Mouse (Mus musculus): ENCODE measurements around the gene Ephb2. TPM values are rescaled to one million over a fixed set of nuclear protein-coding genes. Genes with fewer than 3 reads are reported as not detected.
A peak's percentile ranks its signal among the peaks of the same experiment; 100 is the strongest.

The Ephb2 gene
- polyA plus RNA-seq, 1 experiment from 2014 or later = 5.8 TPM

DNA sequence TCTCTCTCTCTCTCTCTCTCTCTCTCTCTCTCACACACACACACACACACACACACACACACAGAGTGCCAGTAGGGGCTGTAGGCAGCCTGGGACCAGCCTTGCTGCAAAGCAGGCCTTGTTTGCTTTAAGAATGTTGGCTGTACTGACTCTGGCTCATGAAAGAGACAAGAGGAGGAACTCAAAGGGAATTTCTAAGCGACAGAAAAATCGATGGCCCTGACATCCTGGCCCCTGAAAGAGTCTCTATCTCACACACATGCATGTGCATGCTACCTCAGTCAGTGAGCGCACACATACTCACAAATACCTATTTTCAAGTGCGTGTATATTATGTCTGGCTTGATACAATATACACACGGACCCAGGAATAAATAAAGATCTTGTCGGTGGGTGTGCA is 79.3 kb downstream of the Ephb2 start:
- H3K9me3 ChIP-seq = no peaks in the 10 kb centered on the region
- no peaks in the 10 kb centered on the region for H3K36me3 ChIP-seq
- H3K4me2 ChIP-seq = no peak overlapping the region
- no peaks in the 10 kb centered on the region; the same call in 1 of the 2 replicates for H3K27me3 ChIP-seq
- H3K9ac ChIP-seq = no peak overlapping the region
- 42% methylated on average over 6 of the region's 6 CpGs for WGBS
- H3K4me1 ChIP-seq = peaks cover 25% of the 10 kb centered on the region
- no peak for ATAC-seq (ENCODE audit: borderline replicate concordance, extremely low read depth, low FRiP score, low TSS enrichment)
- no peak overlapping the region for H3K27ac ChIP-seq
- no peak overlapping the region for H3K4me3 ChIP-seq

DNA sequence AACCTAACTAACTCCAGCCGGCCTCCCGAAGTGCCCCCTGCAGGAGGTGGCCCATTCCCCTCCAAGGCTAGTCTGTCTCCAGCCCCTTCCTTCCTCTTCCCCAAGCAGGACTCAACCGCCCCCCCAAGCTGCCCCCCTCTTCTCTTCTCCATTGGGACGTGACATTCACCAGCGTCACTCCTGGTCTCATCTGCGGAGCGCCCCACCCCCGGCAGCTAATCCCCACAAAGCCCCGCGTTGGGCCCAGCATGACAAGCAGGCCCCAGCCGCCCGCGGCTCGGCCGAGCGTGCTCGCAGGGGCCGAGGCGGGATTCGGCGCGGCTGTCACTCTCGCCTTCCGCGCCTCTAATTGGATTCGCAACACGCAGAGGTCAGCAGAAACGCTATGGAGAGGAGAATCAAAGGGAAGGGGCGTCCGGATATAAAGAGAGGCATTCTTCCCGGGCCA is 80.4 kb downstream of the Ephb2 start:
- Histone ChIP-seq H3K4me2 (peak overlapping the region; percentile 53), H3K9ac (peak overlapping the region; percentile 34), H3K9me3 (no peaks in the 10 kb centered on the region), H3K4me1 (peaks cover 32% of the 10 kb centered on the region), H3K27me3 (peaks cover 4% of the 10 kb centered on the region; the same call in 1 of the 2 replicates), H3K27ac (no peak overlapping the region), H3K4me3 (peak overlapping the region; percentile 20), H3K36me3 (no peaks in the 10 kb centered on the region)
- no peak; the same call in 1 of the 2 replicates for ATAC-seq (ENCODE audit: borderline replicate concordance, extremely low read depth, low FRiP score, low TSS enrichment)
- 2% methylated on average over 31 of the region's 31 CpGs for WGBS

- Histone ChIP-seq H3K4me2 (no peak overlapping the region), H3K4me3 (no peak overlapping the region), H3K4me1 (peaks cover 41% of the 10 kb centered on the region), H3K27ac (no peak overlapping the region), H3K27me3 (peaks cover 4% of the 10 kb centered on the region; the same call in 1 of the 2 replicates), H3K9ac (no peak overlapping the region), H3K9me3 (no peaks in the 10 kb centered on the region), H3K36me3 (no peaks in the 10 kb centered on the region)
- WGBS = 89% methylated on average over 8 of the region's 8 CpGs
- no peak for ATAC-seq (ENCODE audit: borderline replicate concordance, extremely low read depth, low FRiP score, low TSS enrichment)
Measured at GRCm38 (mm10) chr4:136754256-136754655, 81.5 kb downstream of the Ephb2 start.

DNA sequence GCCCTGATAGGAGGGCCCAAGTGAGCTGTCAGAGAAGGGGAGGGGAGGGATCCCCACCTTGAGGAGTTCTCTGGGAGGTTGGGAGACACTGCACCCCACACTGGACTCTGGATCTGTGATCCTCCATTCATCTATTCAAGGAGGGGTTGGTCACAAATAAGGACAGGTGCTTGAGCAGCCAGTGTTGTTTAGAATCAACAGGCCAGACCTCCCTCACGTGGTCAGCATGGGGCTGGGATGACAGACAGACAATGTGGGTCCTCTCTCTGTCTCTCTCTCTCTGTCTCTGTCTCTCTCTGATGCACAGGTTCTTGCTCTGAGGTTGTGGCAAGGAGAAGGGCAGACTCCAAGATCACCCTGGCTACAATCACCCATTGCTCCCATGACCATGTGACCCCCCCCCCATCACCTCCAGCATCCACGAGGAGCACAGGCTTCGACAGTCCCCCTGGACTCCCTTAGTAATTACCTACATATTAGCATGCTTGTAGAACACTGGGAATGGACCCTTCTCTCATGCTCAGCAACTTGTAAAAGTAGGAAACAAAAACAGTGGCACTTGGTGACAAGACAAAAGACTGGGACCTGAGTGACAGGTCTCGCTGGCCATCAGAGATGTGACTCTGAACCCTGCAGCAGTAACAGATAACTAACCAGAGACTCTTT is 84.3 kb downstream of the Ephb2 start:
- H3K27me3 ChIP-seq = peaks cover 4% of the 10 kb centered on the region; the same call in 1 of the 2 replicates
- ATAC-seq (ENCODE audit: borderline replicate concordance, extremely low read depth, low FRiP score, low TSS enrichment) = no peak
- WGBS = 49% methylated on average over 4 of the region's 4 CpGs

DNA sequence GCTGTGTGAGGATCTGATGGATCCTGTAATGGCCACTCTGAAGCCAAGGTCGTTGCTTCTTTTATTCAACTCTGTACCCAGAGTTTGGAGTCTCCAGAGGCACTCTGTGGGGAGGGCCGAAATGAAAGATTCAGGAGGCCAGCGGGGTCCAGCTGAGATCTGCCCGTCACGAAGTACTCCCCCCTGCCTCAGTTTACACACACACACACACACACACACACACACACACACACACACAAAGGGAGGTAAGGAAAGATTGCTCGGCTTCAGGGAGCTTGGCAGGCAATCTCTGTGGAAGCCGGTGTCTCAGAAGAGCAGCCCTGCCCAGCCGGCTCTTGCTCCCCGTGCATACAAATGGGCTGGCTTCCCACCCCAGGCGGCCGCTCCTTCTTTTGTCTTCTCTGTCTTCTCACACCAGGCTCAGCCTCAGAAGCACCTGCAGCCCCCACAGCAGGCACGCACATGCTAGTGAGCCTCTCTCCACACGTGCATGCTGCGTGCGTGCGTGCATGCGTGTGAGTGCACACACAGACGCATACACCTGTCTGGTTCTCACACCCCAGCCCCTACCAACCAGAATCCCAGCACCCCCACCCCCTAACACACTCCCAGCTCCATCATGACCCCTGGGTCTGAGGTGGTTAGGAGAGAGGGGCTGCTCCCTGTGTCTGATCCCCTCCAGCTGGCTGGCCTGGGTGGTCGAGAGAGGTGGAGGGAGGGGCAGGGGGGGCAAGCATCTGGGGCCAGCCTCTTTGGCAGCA is 85.0 kb downstream of the Ephb2 start:
- Histone ChIP-seq H3K4me2 (no peak overlapping the region), H3K9ac (no peak overlapping the region), H3K4me3 (no peak overlapping the region), H3K27ac (no peak overlapping the region), H3K4me1 (peaks cover 36% of the 10 kb centered on the region), H3K36me3 (no peaks in the 10 kb centered on the region), H3K9me3 (no peaks in the 10 kb centered on the region), H3K27me3 (peaks cover 4% of the 10 kb centered on the region; the same call in 1 of the 2 replicates)
- no peak for ATAC-seq (ENCODE audit: borderline replicate concordance, extremely low read depth, low FRiP score, low TSS enrichment)
- 34% methylated on average over 19 of the region's 19 CpGs for WGBS

More for the DNA sequence above, 84.3 kb downstream of the Ephb2 start:
- H3K9me3 ChIP-seq = no peaks in the 10 kb centered on the region
- no peak overlapping the region for H3K27ac ChIP-seq
- no peak overlapping the region for H3K9ac ChIP-seq
- peaks cover 41% of the 10 kb centered on the region for H3K4me1 ChIP-seq
- no peak overlapping the region for H3K4me3 ChIP-seq
- no peaks in the 10 kb centered on the region for H3K36me3 ChIP-seq
- no peak overlapping the region for H3K4me2 ChIP-seq

- Histone ChIP-seq H3K9ac (no peak overlapping the region), H3K9me3 (no peaks in the 10 kb centered on the region), H3K27me3 (peaks cover 4% of the 10 kb centered on the region; the same call in 1 of the 2 replicates), H3K27ac (no peak overlapping the region), H3K4me2 (no peak overlapping the region), H3K4me3 (no peak overlapping the region), H3K4me1 (peaks cover 29% of the 10 kb centered on the region), H3K36me3 (no peaks in the 10 kb centered on the region)
- 46% methylated on average over 19 of the region's 19 CpGs for WGBS
- no peak; the same call in 1 of the 2 replicates for ATAC-seq (ENCODE audit: borderline replicate concordance, extremely low read depth, low FRiP score, low TSS enrichment)
Measured at GRCm38 (mm10) chr4:136749851-136750577, 85.8 kb downstream of the Ephb2 start.

- no peak overlapping the region for H3K4me2 ChIP-seq
- ATAC-seq (ENCODE audit: borderline replicate concordance, extremely low read depth, low FRiP score, low TSS enrichment) = no peak
- no peak overlapping the region for H3K4me3 ChIP-seq
- no peak overlapping the region for H3K9ac ChIP-seq
- H3K27ac ChIP-seq = no peak overlapping the region
- no peaks in the 10 kb centered on the region for H3K36me3 ChIP-seq
- H3K9me3 ChIP-seq = no peaks in the 10 kb centered on the region
- peaks cover 24% of the 10 kb centered on the region for H3K4me1 ChIP-seq
- H3K27me3 ChIP-seq = 0 out of 2 replicates have a peak, but pooled peaks cover 4% of the 10 kb centered on the region
- 56% methylated on average over 4 of the region's 4 CpGs for WGBS
Measured at GRCm38 (mm10) chr4:136749431-136749830, 86.4 kb downstream of the Ephb2 start.

DNA sequence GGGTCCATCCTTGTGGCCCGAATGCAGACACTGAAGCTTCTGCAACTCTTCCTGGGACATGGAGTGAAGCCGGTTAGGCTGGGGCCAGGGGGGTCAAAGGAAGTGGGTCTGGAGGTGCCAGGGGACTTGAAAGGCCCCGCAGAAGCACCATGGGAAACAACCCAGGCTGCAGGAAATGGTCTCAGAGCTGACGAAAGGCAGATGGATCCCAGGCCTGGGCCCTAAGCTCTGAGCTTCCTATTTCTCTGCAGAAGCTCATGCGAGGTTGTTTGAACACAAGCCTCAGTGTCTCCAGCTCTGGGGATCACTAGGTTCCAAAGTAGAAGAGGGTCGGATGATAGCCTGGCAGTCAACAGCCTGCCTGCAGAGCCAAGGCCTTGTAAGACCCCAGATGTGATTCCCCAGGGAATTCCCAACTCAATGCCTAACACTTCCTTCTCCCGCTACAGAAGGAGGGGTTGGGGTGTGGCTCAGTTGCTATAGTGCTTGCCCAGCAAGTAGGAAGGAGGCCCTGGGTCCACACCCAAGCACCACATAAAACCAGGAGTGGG is 86.9 kb downstream of the Ephb2 start:
- Histone ChIP-seq H3K9me3 (no peaks in the 10 kb centered on the region), H3K4me3 (no peak overlapping the region), H3K27me3 (0 out of 2 replicates have a peak, but pooled peaks cover 4% of the 10 kb centered on the region), H3K4me2 (no peak overlapping the region), H3K27ac (peak overlapping the region; percentile 4; the same call in 1 of the 2 replicates), H3K4me1 (peaks cover 24% of the 10 kb centered on the region), H3K36me3 (no peaks in the 10 kb centered on the region), H3K9ac (no peak overlapping the region)
- 36% methylated on average over 7 of the region's 7 CpGs for WGBS
- ATAC-seq (ENCODE audit: borderline replicate concordance, extremely low read depth, low FRiP score, low TSS enrichment) = no peak

GRCm38 (mm10) chr4:136746516-136746915 is 89.3 kb downstream of the Ephb2 start:
- 85% methylated on average over 1 of the region's 1 CpGs for WGBS
- Histone ChIP-seq H3K4me2 (no peak overlapping the region), H3K4me3 (no peak overlapping the region), H3K27ac (no peak overlapping the region), H3K27me3 (0 out of 2 replicates have a peak, but pooled peaks cover 4% of the 10 kb centered on the region), H3K36me3 (no peaks in the 10 kb centered on the region), H3K4me1 (peaks cover 43% of the 10 kb centered on the region), H3K9ac (no peak overlapping the region), H3K9me3 (no peaks in the 10 kb centered on the region)
- no peak for ATAC-seq (ENCODE audit: borderline replicate concordance, extremely low read depth, low FRiP score, low TSS enrichment)

DNA sequence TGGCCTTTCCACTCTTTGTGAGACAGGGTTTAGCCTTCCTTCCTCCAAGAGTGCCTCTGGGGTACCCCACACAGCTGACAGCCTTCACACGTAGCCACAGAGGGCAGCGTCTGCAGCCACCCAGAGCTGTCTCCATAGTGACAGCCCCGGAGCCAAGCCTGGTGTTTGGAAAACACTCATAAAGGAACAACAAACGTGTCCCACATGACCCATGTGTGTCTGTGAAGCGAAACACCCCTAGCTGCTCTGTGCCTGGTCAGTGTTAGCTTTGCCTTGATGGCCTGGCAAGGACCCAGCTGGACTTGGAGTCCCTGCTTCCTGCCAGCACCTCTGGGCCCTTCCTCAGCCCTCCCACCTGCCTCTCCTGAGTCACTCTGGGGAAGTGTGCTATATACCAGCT is 93.1 kb downstream of the Ephb2 start:
- peak; percentile 68 for ATAC-seq (ENCODE audit: borderline replicate concordance, extremely low read depth, low FRiP score, low TSS enrichment)
- Histone ChIP-seq H3K27me3 (no peaks in the 10 kb centered on the region), H3K27ac (peak overlapping the region; percentile 22; the same call in 1 of the 2 replicates), H3K4me1 (peaks cover 29% of the 10 kb centered on the region), H3K36me3 (no peaks in the 10 kb centered on the region), H3K9me3 (no peaks in the 10 kb centered on the region), H3K4me2 (no peak overlapping the region), H3K9ac (no peak overlapping the region), H3K4me3 (no peak overlapping the region)
- WGBS = 10% methylated on average over 5 of the region's 5 CpGs

DNA sequence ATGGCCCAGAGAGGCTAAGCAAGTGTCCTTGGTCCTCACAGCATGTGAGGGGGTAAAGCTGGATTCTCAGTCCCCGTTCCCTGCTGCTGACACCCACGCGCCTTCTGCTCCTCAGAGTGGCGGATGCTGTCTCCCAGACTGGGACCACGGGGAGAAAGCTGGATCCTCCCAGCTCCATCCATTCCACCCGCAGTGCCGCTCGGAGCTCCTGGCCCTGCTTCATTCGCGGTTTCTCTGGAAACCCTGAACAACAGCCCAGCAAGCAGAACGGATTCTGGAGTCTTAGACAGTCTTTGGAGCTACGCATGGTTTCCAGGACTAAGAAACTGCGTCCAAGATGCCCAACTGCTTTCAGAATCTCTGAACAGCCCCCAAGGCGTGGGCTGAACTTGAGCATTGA is 93.9 kb downstream of the Ephb2 start:
- Histone ChIP-seq H3K9me3 (no peaks in the 10 kb centered on the region), H3K4me1 (peaks cover 29% of the 10 kb centered on the region), H3K36me3 (no peaks in the 10 kb centered on the region), H3K4me2 (no peak overlapping the region), H3K27me3 (no peaks in the 10 kb centered on the region), H3K9ac (no peak overlapping the region), H3K27ac (0 out of 2 replicates have a peak overlapping the region, but pooled peaks have one; percentile 22), H3K4me3 (no peak overlapping the region)
- ATAC-seq (ENCODE audit: borderline replicate concordance, extremely low read depth, low FRiP score, low TSS enrichment) = no peak
- 63% methylated on average over 14 of the region's 14 CpGs for WGBS

All from lung, embryonic 15.5 days (tissue).